Mouse (Mus musculus): ENCODE data around the gene Runx2. TPM values are rescaled to one million over a fixed set of nuclear protein-coding genes. Genes with fewer than 3 reads are reported as not detected.

Runx2 gene
- total RNA-seq, 1 experiment: 0.71 TPM

GRCm38 (mm10) chr17:44564611-44565198, 249.9 kb downstream of the Runx2 start:
- TF ChIP-seq CHD2 (IDR thresholded peaks at IDR 0.05; ENCODE audit: low read depth, low read length) (no peak), ZNF384 (IDR thresholded peaks at IDR 0.05; ENCODE audit: low read depth, low read length) (no peak), HCFC1 (IDR thresholded peaks at IDR 0.05; ENCODE audit: borderline replicate concordance, insufficient read depth, low read length) (no peak), MAFK (IDR thresholded peaks at IDR 0.05; ENCODE audit: insufficient read depth, low read depth, low read length) (no peak), ZC3H11A (IDR thresholded peaks at IDR 0.05; ENCODE audit: borderline replicate concordance, low read depth, low read length) (no peak)
- no peaks in the 10 kb centered on the region for H3K4me1 ChIP-seq (ENCODE audit: control insufficient read depth in 2 of 2, insufficient read depth in 2 of 2, low read length in 2 of 2, poor library complexity in 1 of 2)
- no peaks in the 10 kb centered on the region for H3K36me3 ChIP-seq (ENCODE audit: control insufficient read depth, insufficient read depth, low read length, poor library complexity, severe bottlenecking)
- no peak overlapping the region for H3K27ac ChIP-seq (ENCODE audit: insufficient read depth, low read depth, low read length, poor library complexity, severe bottlenecking)
- in situ Hi-C loops (cut with MboI; ENCODE audit: low sequenced_read_pairs in 2 of 2, unreplicated experiment in 2 of 2): no loop called here
- H3K4me3 ChIP-seq (ENCODE audit: insufficient read depth in 1 of 2, low read depth in 1 of 2, low read length in 2 of 2, poor library complexity in 1 of 2, severe bottlenecking in 1 of 2): no peak overlapping the region
- H3K9me3 ChIP-seq (ENCODE audit: control insufficient read depth, insufficient read depth, low read depth, low read length): no peaks in the 10 kb centered on the region
- H3K9ac ChIP-seq (ENCODE audit: insufficient read depth, low read depth, low read length, poor library complexity, severe bottlenecking): no peak overlapping the region
- no peak for DNase-seq (ENCODE audit: low read depth, low spot score)

- Histone ChIP-seq H3K36me3 (ENCODE audit: control insufficient read depth, insufficient read depth, low read length, poor library complexity, severe bottlenecking) (no peaks in the 10 kb centered on the region), H3K9me3 (ENCODE audit: control insufficient read depth, insufficient read depth, low read depth, low read length) (no peaks in the 10 kb centered on the region), H3K4me3 (ENCODE audit: insufficient read depth in 1 of 2, low read depth in 1 of 2, low read length in 2 of 2, poor library complexity in 1 of 2, severe bottlenecking in 1 of 2) (no peak overlapping the region), H3K27ac (ENCODE audit: insufficient read depth, low read depth, low read length, poor library complexity, severe bottlenecking) (no peak overlapping the region), H3K9ac (ENCODE audit: insufficient read depth, low read depth, low read length, poor library complexity, severe bottlenecking) (no peak overlapping the region), H3K4me1 (ENCODE audit: control insufficient read depth in 2 of 2, insufficient read depth in 2 of 2, low read length in 2 of 2, poor library complexity in 1 of 2) (no peaks in the 10 kb centered on the region)
- no peak for DNase-seq (ENCODE audit: low read depth, low spot score)
- no peak for TF ChIP-seq CHD2 (IDR thresholded peaks at IDR 0.05; ENCODE audit: low read depth, low read length)
- no peak for TF ChIP-seq ZNF384 (IDR thresholded peaks at IDR 0.05; ENCODE audit: low read depth, low read length)
- no peak for TF ChIP-seq HCFC1 (IDR thresholded peaks at IDR 0.05; ENCODE audit: borderline replicate concordance, insufficient read depth, low read length)
- no peak for TF ChIP-seq ZC3H11A (IDR thresholded peaks at IDR 0.05; ENCODE audit: borderline replicate concordance, low read depth, low read length)
- TF ChIP-seq MAFK (IDR thresholded peaks at IDR 0.05; ENCODE audit: insufficient read depth, low read depth, low read length): no peak
- in situ Hi-C loops (cut with MboI; ENCODE audit: low sequenced_read_pairs in 2 of 2, unreplicated experiment in 2 of 2): no loop called here
These were observed 254.6 kb downstream of the Runx2 start for GRCm38 (mm10) chr17:44560016-44560415.

DNA sequence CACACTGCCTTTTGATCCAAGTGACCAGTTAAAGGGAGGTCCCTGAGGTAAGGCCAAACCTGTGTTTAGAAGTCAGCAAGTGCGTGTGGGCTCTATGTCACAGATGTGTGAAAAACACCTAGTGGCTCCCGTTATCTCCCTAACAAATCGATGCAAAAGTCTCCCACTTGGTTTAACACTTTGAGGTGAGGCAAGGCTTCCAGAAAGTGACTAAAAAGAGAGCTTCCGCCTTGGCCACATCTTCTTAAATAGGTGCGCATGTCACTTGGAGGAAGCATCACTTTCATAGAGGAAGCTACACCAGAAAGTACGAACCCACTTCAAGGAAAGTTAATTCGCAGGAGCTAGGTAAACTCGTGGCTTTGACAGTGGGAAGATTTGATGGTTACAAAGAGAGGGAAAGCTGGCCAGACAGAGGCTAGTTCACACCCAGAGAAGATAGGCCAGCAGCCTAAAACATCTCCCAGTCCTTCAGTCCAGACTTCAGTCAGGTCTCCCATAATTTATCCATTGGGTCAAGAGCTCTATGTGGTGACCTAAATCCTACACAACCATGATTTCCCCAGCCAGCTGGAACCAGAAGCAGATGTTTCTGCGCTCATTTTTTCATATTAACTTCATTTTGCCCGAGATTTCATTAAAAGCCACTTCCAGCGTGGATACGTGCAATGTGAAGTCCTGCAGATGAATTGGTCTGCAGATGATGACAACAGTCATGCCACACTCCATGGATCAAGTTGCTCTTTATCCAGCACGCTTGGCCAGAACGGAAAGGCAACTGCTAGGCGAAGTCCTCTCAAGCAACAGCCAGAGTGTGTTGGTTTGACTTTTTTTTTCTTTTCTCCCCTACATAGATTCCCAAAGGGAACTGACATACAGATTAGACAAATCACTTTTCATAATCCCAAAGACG, 257.1 kb downstream of the Runx2 start:
- no peak for DNase-seq (ENCODE audit: low read depth, low spot score)

DNA sequence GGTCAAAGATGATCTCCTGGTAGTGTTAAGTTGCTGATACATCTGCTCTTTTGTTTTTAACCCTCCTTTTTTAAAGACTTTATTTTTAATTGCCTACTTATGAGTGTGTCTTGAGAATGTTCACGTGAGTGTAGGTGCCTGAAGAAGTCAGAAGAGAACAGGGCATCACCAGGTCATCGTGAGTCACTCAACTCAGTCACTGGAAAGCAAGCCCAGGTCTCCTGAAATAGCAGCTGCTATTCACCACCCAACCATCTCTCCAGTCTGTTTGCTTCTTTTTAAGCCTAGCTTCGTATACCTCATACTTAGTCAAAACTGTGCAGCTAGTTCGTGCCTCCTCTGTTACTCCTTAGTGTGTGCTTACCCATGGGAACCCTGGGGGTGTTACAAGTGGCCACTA, 259.7 kb downstream of the Runx2 start:
- H3K4me3 ChIP-seq (ENCODE audit: insufficient read depth in 1 of 2, low read depth in 1 of 2, low read length in 2 of 2, poor library complexity in 1 of 2, severe bottlenecking in 1 of 2): no peak overlapping the region
- H3K27ac ChIP-seq (ENCODE audit: insufficient read depth, low read depth, low read length, poor library complexity, severe bottlenecking): no peak overlapping the region
- H3K9me3 ChIP-seq (ENCODE audit: control insufficient read depth, insufficient read depth, low read depth, low read length): no peaks in the 10 kb centered on the region
- H3K9ac ChIP-seq (ENCODE audit: insufficient read depth, low read depth, low read length, poor library complexity, severe bottlenecking): no peak overlapping the region
- no peaks in the 10 kb centered on the region for H3K4me1 ChIP-seq (ENCODE audit: control insufficient read depth in 2 of 2, insufficient read depth in 2 of 2, low read length in 2 of 2, poor library complexity in 1 of 2)
- TF ChIP-seq CHD2 (IDR thresholded peaks at IDR 0.05; ENCODE audit: low read depth, low read length): no peak
- no peak for TF ChIP-seq HCFC1 (IDR thresholded peaks at IDR 0.05; ENCODE audit: borderline replicate concordance, insufficient read depth, low read length)
- no peak for TF ChIP-seq ZC3H11A (IDR thresholded peaks at IDR 0.05; ENCODE audit: borderline replicate concordance, low read depth, low read length)
- TF ChIP-seq ZNF384 (IDR thresholded peaks at IDR 0.05; ENCODE audit: low read depth, low read length): no peak
- TF ChIP-seq MAFK (IDR thresholded peaks at IDR 0.05; ENCODE audit: insufficient read depth, low read depth, low read length): no peak
- DNase-seq (ENCODE audit: low read depth, low spot score): no peak
- H3K36me3 ChIP-seq (ENCODE audit: control insufficient read depth, insufficient read depth, low read length, poor library complexity, severe bottlenecking): no peaks in the 10 kb centered on the region
- in situ Hi-C loops (cut with MboI; ENCODE audit: low sequenced_read_pairs in 2 of 2, unreplicated experiment in 2 of 2): no loop called here

More for the DNA sequence above, 257.1 kb downstream of the Runx2 start:
- no peak overlapping the region for H3K27ac ChIP-seq (ENCODE audit: insufficient read depth, low read depth, low read length, poor library complexity, severe bottlenecking)
- TF ChIP-seq ZC3H11A (IDR thresholded peaks at IDR 0.05; ENCODE audit: borderline replicate concordance, low read depth, low read length) (no peak), ZNF384 (IDR thresholded peaks at IDR 0.05; ENCODE audit: low read depth, low read length) (no peak), CHD2 (IDR thresholded peaks at IDR 0.05; ENCODE audit: low read depth, low read length) (no peak), MAFK (IDR thresholded peaks at IDR 0.05; ENCODE audit: insufficient read depth, low read depth, low read length) (no peak), HCFC1 (IDR thresholded peaks at IDR 0.05; ENCODE audit: borderline replicate concordance, insufficient read depth, low read length) (no peak)
- in situ Hi-C loops (cut with MboI; ENCODE audit: low sequenced_read_pairs in 2 of 2, unreplicated experiment in 2 of 2): no loop called here
- H3K4me3 ChIP-seq (ENCODE audit: insufficient read depth in 1 of 2, low read depth in 1 of 2, low read length in 2 of 2, poor library complexity in 1 of 2, severe bottlenecking in 1 of 2): no peak overlapping the region
- H3K36me3 ChIP-seq (ENCODE audit: control insufficient read depth, insufficient read depth, low read length, poor library complexity, severe bottlenecking): no peaks in the 10 kb centered on the region
- H3K9ac ChIP-seq (ENCODE audit: insufficient read depth, low read depth, low read length, poor library complexity, severe bottlenecking): no peak overlapping the region
- no peaks in the 10 kb centered on the region for H3K9me3 ChIP-seq (ENCODE audit: control insufficient read depth, insufficient read depth, low read depth, low read length)
- H3K4me1 ChIP-seq (ENCODE audit: control insufficient read depth in 2 of 2, insufficient read depth in 2 of 2, low read length in 2 of 2, poor library complexity in 1 of 2): no peaks in the 10 kb centered on the region

All from ES-E14 (cell line).